Mouse (Mus musculus): Measurements from ENCODE around the gene Diaph2.
"Not testable (repeated sequence)": the region's sequence is repeated elsewhere in the genome, so short reads cannot be mapped to it uniquely, and the experiment has no call there.

The Diaph2 gene

GRCm38 (mm10) chrX:129749571-129750061 lies at the start of gene Diaph2:
Diaph2 (plus strand) TSS chrX:129749742.
- in situ Hi-C loops (cut with MboI, MseI) = no loop called here

- in situ Hi-C loops (cut with MboI, MseI) = no loop called here
Measured at GRCm38 (mm10) chrX:129701634-129702312, 47.8 kb upstream of the Diaph2 start.

- in situ Hi-C loops (cut with MboI, MseI) = no loop called here
Measured at GRCm38 (mm10) chrX:129709656-129710055, 39.9 kb upstream of the Diaph2 start.

DNA sequence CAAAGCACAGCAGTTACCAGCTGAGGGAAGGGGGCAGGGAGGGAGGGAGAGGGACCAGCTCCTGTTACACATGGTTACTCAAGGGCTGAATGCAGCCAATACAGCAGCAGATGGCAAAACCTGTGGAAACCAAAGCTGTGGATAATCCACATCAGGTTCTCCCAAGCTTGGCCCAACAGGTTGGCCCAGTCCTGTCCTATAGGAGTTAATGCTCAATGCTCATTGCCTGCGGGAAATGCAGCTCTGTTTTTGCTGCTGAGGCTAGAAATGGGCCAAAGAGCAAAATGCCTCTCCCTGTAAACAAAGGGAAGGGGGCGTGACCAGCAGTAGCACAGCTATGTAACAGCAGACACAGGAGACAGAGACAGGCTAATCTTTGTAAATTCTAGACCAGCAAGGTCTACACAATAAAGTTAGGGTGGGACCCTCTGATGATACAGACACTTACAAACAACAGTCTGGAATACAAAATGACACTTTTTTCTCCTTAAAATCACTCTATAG lies 20.8 kb upstream of the Diaph2 start:
- in situ Hi-C loops (cut with MboI, MseI) = no loop called here

GRCm38 (mm10) chrX:129736562-129736961 lies 13.0 kb upstream of the Diaph2 start:
- in situ Hi-C loops (cut with MboI, MseI) = no loop called here

DNA sequence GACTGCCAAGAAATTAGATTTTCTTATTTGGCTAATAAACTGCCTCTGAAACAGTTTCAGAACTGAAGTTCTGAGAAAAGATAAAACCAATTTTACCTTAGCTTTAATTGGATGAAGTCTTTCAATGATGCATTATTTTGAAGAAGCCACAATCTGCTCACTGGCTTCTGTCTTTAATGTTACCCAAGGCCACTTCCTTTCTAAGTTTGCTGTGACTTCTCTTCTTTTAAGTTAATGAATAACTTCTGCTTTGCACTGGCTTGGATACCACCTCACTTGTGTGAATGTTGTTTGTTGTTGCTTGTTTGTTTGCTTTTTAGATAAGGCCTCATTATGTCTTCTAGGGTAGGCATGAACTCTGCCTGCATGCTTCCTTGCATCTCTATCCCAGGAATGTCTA lies 10.3 kb upstream of the Diaph2 start:
- in situ Hi-C loops (cut with MboI, MseI) = no loop called here

GRCm38 (mm10) chrX:129742981-129743380 lies 6.6 kb upstream of the Diaph2 start:
- in situ Hi-C loops (cut with MboI, MseI) = no loop called here

DNA sequence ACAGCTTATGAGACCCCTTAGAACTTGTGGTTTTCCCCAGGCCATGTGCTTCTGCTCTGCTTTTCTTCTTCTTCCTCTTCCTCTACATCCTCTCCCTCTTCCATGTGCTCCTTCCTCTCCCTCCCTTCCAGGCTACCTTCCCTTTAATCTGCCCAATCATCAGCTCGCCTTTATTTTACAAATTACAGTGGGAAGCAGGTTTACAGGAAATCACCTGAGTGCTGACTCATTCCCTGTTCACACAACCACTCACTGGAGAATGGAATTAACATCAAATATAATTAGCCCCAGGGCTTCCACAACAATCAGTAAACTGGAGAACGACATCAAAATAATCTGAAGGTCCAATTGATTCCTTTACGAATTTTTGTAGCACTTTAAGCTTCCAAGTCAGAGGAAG lies 3.6 kb upstream of the Diaph2 start:
- in situ Hi-C loops (cut with MboI, MseI) = no loop called here

DNA sequence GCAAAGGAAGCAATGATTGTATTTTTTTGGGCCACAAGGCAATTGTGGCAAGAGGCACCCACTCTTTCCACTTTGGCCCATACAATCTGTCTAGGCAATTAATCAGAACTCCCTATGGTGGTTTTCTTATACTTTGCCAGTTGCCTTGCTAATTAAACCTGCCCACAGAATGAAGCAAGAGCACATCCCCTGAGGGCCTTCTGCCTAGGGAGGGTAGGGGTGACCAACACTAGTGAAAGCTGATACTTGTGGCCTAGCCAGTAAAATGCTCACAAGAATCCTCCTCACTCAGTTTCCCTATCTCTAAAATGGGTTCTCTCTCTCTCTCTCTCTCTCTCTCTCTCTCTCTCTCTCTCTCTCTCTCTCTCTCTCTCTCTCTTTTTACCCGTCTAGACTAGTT lies 440 bp upstream of the Diaph2 start:
- in situ Hi-C loops (cut with MboI, MseI) = no loop called here

DNA sequence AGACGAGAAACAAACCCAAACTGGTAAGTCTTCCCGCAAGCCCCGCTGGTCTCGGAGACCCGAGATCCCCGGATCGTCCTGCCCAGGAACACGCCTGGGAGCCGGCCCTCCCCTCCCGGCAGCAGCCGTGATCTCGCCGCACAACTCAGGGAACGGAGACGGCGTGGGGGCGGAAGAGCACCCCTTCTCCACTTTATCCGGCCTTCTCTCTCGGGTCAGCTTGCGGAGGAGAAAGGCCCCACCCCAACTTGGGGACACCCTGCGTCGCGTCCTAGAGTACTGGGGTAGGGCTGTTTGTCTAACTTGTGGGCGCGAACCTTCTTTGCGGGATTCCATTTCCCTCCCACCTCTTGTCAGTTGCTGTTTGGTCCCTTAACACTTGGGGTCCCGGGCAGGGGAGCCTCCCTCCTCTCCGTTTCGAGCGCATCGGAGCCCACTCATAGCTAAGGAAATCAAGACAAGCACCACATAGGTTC lies 590 bp downstream of the Diaph2 start:
- in situ Hi-C loops (cut with MboI, MseI) = no loop called here

GRCm38 (mm10) chrX:129750606-129751005 lies 1.1 kb downstream of the Diaph2 start:
- in situ Hi-C loops (cut with MboI, MseI) = no loop called here

GRCm38 (mm10) chrX:129756606-129757005 lies 7.1 kb downstream of the Diaph2 start:
- in situ Hi-C loops (cut with MboI, MseI) = no loop called here

DNA sequence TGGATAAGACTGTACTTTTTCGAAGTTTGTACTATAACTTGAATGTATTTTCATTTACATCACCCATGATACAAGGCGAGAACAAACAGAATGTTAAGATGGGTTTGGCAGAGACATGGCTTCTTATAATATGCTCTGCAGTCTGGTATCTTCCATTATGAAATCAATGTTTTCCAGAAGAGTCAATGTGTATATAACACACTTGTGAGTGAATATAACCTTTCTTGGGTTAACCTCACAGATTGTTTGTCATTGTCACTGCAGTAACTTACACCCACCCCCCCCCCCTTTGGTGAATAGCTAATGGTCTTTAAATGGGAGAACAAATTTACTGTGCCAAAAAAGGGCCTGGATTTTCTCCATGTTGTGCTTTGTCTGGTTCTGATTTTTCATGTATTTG lies 13.1 kb downstream of the Diaph2 start:
- in situ Hi-C loops (cut with MboI, MseI) = no loop called here

DNA sequence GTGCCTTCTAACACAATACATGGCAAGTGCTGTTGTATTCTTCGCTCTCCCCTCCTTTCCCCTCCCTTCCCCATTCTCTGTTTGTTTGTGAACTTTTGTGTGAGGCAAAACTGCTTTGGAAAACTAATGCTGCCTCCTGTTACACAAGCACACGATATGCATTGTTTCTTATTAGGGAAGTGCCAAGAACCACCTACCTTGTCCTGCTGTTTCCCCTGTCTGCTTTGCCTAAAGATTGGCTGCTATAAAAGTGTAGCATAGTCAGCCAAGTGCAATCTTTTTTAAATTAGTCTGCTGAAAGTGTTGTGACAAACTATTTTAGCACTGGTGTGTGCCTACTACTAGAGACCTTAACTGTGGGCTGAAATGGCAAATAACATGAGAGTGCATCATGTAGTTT lies 15.8 kb downstream of the Diaph2 start:
- in situ Hi-C loops (cut with MboI, MseI) = no loop called here

GRCm38 (mm10) chrX:129766811-129767210 lies 17.3 kb downstream of the Diaph2 start:
- in situ Hi-C loops (cut with MboI, MseI) = no loop called here

GRCm38 (mm10) chrX:129770625-129771024 lies 21.1 kb downstream of the Diaph2 start:
- in situ Hi-C loops (cut with MboI, MseI) = no loop called here

DNA sequence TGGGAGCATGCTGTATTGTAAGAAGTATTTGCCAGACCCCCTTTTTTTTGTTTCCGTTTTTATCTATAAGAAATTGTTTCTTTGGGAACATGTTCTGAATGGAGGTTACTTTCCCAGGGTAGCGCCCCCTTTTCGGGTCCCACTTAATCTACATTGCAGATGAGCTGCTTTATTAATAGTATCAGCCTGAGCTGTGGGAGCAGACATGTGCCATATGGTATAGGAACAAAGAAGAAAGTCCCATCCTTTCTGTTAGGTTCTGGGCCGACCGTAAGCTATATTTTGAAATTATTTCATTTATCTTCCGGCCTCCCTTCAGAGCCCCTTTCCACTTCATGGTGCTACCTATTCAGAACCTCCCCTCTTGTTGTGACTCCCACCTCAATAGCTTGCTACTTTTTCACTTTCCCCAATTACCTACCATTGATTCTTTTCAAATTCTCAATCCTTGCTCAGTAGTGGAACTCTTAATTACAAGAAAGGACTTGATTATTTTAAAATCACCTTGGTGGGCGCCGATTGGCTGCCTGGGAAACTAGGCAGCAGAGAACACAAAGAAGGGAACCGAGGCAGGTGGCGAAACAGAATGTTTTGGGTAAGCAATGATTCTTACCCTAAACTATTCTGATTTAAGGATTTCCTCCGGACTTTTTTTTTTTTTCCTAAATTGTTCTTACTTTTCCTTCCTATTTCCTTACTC lies 24.2 kb downstream of the Diaph2 start:
- in situ Hi-C loops (cut with MboI, MseI) = no loop called here

- in situ Hi-C loops (cut with MboI, MseI) = no loop called here
Measured at GRCm38 (mm10) chrX:129774478-129774877, 24.9 kb downstream of the Diaph2 start.

DNA sequence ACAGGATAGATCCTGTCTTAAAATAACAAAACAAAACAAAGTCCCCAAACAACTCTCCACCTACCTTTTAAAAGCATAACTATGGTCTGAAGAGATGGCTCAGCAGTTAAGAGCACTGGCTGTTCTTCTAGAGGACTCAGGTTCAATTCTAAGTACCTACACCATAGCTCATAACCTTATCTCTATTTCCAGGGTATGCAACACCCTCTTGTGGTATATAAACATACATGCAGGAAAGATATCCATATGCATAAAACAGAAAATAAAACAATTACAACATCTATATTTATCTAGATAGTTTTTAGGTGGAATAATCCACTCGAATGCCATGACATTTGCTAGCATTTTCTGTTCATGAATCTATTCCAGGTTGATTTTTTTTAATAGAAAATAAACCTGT lies 27.2 kb downstream of the Diaph2 start:
- in situ Hi-C loops (cut with MboI, MseI) = no loop called here

GRCm38 (mm10) chrX:129777404-129777962 lies 27.9 kb downstream of the Diaph2 start:
- in situ Hi-C loops (cut with MboI, MseI) = no loop called here

- in situ Hi-C loops (cut with MboI, MseI) = no loop called here
Measured at GRCm38 (mm10) chrX:129781844-129782243, 32.3 kb downstream of the Diaph2 start.

DNA sequence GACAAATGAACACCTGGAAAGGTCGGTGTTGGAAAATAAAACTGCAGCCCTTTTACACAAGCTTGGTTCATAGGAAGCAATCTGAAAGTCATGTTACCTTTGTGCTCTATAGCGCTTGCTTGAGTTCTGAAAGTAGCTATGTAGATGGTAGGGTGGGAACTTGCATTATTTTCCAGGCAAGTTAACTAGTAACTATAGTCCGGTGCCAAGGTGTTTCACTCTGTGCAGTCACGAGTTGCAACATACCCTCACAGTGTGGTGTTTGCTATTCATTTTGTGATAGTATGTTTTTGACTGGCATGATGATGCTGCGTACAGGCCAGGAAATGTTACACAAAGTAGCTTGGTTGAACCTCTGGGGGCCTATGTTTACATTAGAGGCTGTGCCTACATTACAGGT lies 34.5 kb downstream of the Diaph2 start:
- in situ Hi-C loops (cut with MboI, MseI) = no loop called here

DNA sequence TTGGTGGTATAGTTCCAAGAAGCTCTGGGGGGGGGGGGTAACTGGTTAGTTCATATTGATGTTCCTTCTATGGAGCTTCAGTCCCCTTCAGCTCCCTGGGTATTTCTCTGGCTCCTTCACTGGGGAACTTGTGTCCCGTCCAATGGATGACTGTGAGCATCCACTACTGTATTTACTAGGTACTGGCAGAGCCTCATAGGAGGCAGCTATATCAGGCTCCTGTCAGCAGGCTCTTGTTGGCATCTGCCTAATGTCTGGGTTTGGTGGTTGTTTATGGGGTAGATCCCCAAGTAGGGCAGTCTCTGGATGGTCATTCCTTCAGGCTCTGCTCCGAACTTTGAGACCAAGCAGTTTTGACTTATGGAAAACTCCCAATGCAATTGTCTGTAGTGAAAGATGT lies 50.4 kb downstream of the Diaph2 start:
- in situ Hi-C loops (cut with MboI, MseI) = not testable (repeated sequence)
